Mouse (Mus musculus): ENCODE results near the gene 1700016K19Rik. TPM values are rescaled to one million over a fixed set of nuclear protein-coding genes. Genes with fewer than 3 reads are reported as not detected.

Gene 1700016K19Rik
- polyA plus RNA-seq (2017; shearing (Covaris generic)): 1 to 10 TPM in 1 of 2 experiments, not detected in 1; 4.3 TPM

DNA sequence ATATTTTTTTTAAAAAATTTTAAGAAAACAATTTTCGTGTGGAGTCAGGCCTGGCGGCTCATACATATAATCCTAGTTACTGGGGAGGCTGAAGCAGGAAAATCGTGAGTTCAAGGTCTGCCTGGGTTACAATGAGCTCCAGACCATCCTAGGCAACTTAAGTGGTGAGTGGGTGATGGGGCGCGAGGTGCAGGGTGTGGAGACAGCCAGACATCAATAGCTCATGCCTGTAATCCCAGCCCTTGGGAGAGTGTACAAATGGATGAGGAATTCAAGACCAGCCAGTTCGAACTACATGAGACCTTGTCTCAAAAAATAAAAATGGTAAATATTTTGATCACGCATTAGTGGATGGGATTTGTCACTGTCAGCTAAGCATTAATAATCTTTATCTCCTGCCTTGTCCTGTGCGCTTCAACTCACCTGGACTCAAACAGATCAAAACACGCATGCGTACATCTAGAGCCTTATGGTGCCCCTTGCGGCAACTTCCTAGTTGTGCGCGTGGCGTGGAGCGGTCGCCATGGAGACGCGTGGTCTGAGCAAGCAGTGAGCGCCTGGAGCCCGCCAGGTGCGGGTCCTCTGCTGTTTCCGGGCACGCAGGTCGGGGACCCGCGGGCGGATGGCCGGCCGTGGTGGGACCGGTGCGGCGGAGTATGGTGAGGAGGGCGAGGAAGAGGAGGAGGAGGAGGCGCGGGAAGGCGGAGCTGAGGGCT lies at the start of gene 1700016K19Rik:
Gene 1700016K19Rik (plus strand): TSS at position 473 of the 716 bp plus-strand sequence.

DNA sequence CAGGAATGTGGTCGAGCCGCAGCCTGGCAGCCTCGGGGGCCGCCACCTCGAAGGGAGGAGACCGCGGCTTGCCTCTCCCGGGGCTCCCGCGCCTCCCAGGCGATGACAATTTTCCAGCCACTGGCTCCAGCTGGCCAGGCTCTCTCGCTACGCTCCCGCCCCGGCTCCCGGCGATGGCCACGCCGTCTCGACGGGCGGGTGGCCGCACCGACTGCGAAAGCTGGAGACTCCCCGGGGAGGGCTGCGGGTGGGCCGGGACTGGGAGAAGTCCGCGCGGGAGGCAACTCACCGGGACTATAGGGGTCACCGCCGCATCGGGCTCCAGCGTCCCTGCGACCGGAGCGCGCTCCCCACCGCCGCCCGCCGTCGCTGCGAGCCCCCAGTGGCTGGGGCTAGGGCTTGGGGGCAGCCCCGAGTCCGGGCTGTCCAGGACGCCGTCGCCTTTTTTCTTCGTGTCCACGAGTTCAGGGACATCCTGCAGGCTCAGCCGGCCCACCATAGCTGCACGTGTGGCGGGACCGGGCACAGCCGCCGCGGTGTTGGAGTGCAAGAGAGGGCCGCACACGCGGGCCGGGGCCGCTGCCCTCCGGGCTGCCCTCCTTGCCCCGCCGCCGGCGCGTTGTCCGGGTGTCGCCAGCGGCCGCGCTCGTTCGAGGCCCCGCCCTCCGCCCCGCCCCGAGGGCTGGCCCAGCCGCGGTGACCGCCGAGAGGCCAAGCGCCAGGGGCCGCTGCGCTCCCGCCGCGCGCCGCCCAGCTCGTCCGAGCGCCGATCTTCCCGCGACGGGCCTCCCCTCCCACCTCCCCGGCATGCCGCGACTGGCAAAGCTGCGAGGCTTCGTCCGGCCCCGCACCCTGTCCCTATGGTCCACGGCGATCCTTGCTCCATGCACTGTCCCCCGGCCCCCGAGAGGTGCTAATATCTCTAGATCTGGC lies 27.7 kb downstream of the 1700016K19Rik start, which contains the start of gene Rflnb:
Gene Rflnb (minus strand): TSS at position 644 of the 933 bp plus-strand sequence.

Other genes starting within 250 kb of the 1700016K19Rik start
- gene Doc2b, start 203.9 kb upstream of the 1700016K19Rik start, polyA plus RNA-seq (2017; shearing (Covaris generic)): under 1 TPM; 0.04 to 0.09 TPM
- gene Rph3al, start 61.5 kb upstream of the 1700016K19Rik start, polyA plus RNA-seq (2017; shearing (Covaris generic)): 10 to 100 TPM in 1 of 2 experiments, 1 to 10 TPM in 1; 7.8 to 13.7 TPM
- gene Rflnb, start 27.9 kb downstream of the 1700016K19Rik start, polyA plus RNA-seq (2017; shearing (Covaris generic)): 100 to 1,000 TPM in 1 of 2 experiments, 10 to 100 TPM in 1; 33.6 to 119 TPM
- gene Vps53, start 179.7 kb downstream of the 1700016K19Rik start, polyA plus RNA-seq (2017; shearing (Covaris generic)): 10 to 100 TPM; 45.1 to 47.0 TPM
- 1 to 10 TPM; 4.7 to 5.2 TPM for gene Fam57a, start 179.8 kb downstream of the 1700016K19Rik start, polyA plus RNA-seq (2017; shearing (Covaris generic))
- gene Dbil5, start 217.7 kb downstream of the 1700016K19Rik start, polyA plus RNA-seq (2017; shearing (Covaris generic)): under 1 TPM in 1 of 2 experiments, not detected in 1; 0.75 TPM
- 10 to 100 TPM; 18.6 to 30.7 TPM for gene Gemin4, start 217.8 kb downstream of the 1700016K19Rik start, polyA plus RNA-seq (2017; shearing (Covaris generic))
- 10 to 100 TPM; 14.1 to 17.6 TPM for gene Mrm3, start 243.8 kb downstream of the 1700016K19Rik start, polyA plus RNA-seq (2017; shearing (Covaris generic))
- 10 to 100 TPM; 69.7 to 72.2 TPM for gene Glod4, start 243.8 kb downstream of the 1700016K19Rik start, polyA plus RNA-seq (2017; shearing (Covaris generic))

All from inflammation-experienced regulatory T-cells (primary cell).